Mouse (Mus musculus) MEL (cell line): ENCODE results near the gene Elovl3.

Source experiments
- BHLHE40 ChIP-seq: IDR thresholded peaks from 2 replicates; pipeline ENCODE4 v1.6.1; 2012; ENCODE audit warnings: low read depth, mild to moderate bottlenecking, inconsistent platforms, low read length, improper control_type of control experiment, borderline replicate concordance
- CTCF ChIP-seq, 3 experiments: IDR thresholded peaks in 2 of 3; conservative IDR thresholded peaks in 1 of 3; 2 replicates each; pipeline ENCODE4 v1.5.1; 2011 to 2012; ENCODE audit warnings: low read length in 3 of 3, low read depth in 2 of 3, mild to moderate bottlenecking in 2 of 3, improper control_type of control experiment in 1 of 3, inconsistent platforms in 1 of 3, mixed read lengths in 1 of 3, moderate library complexity in 1 of 3; ENCODE audit not compliant: control insufficient read depth in 1 of 3, insufficient read depth in 1 of 3, poor library complexity in 1 of 3, severe bottlenecking in 1 of 3
- EP300 ChIP-seq, 2 experiments: IDR thresholded peaks; 2 replicates each; pipeline ENCODE4 v1.6.1; 2011; ENCODE audit warnings: improper control_type of control experiment in 2 of 2, low read length in 2 of 2, low read depth in 1 of 2, mild to moderate bottlenecking in 1 of 2
- MAFK ChIP-seq: IDR thresholded peaks from 2 replicates; pipeline ENCODE4 v1.6.1; 2011; ENCODE audit warnings: low read depth, mild to moderate bottlenecking, low read length, improper control_type of control experiment, borderline replicate concordance
- MAX ChIP-seq: IDR thresholded peaks from 2 replicates; pipeline ENCODE4 v1.6.1; 2011; ENCODE audit warnings: low read length, improper control_type of control experiment
- MEF2A ChIP-seq: IDR thresholded peaks from 2 replicates; pipeline ENCODE4 v1.6.1; 2014; ENCODE audit warnings: low read depth, mild to moderate bottlenecking, inconsistent platforms, low read length, improper control_type of control experiment; ENCODE audit not compliant: poor library complexity, insufficient replicate concordance, severe bottlenecking; ENCODE audit errors: extremely low read depth
- NRF1 ChIP-seq: IDR thresholded peaks from 2 replicates; pipeline ENCODE4 v1.6.1; 2014; ENCODE audit warnings: low read depth, mild to moderate bottlenecking, inconsistent platforms, low read length, improper control_type of control experiment, moderate library complexity; ENCODE audit not compliant: poor library complexity, insufficient read depth, severe bottlenecking
- POLR2A ChIP-seq, 2 experiments: IDR thresholded peaks; 2 replicates each; pipeline ENCODE4 v1.6.1; 2011 to 2012; ENCODE audit warnings: low read length in 2 of 2, mild to moderate bottlenecking in 2 of 2, control low read depth in 1 of 2, improper control_type of control experiment in 1 of 2, low read depth in 1 of 2, moderate library complexity in 1 of 2; ENCODE audit not compliant: control insufficient read depth in 1 of 2, insufficient read depth in 1 of 2, poor library complexity in 1 of 2
- RCOR1 ChIP-seq: IDR thresholded peaks from 2 replicates; pipeline ENCODE4 v1.6.1; 2012; ENCODE audit warnings: low read depth, mild to moderate bottlenecking, inconsistent platforms, low read length, improper control_type of control experiment
- SIN3A ChIP-seq: IDR thresholded peaks from 2 replicates; pipeline ENCODE4 v1.6.1; 2012; ENCODE audit warnings: low read length, improper control_type of control experiment, inconsistent platforms
- SMC3 ChIP-seq: IDR thresholded peaks from 2 replicates; pipeline ENCODE4 v1.6.1; 2011; ENCODE audit warnings: low read depth, low read length, improper control_type of control experiment
- USF1 ChIP-seq: IDR thresholded peaks from 2 replicates; pipeline ENCODE4 v1.6.1; 2014; ENCODE audit warnings: low read depth, mild to moderate bottlenecking, inconsistent platforms, low read length, improper control_type of control experiment, moderate library complexity
- USF2 ChIP-seq, 2 experiments: IDR thresholded peaks; 2 replicates each; pipeline ENCODE4 v1.6.1; 2011 to 2012; ENCODE audit warnings: improper control_type of control experiment in 2 of 2, low read length in 2 of 2, borderline replicate concordance in 1 of 2, inconsistent platforms in 1 of 2, low read depth in 1 of 2, mild to moderate bottlenecking in 1 of 2; ENCODE audit not compliant: insufficient read depth in 1 of 2
- ZC3H11A ChIP-seq: IDR thresholded peaks from 2 replicates; pipeline ENCODE4 v1.6.1; 2012; ENCODE audit warnings: low read depth, mild to moderate bottlenecking, inconsistent platforms, low read length, improper control_type of control experiment

DNA sequence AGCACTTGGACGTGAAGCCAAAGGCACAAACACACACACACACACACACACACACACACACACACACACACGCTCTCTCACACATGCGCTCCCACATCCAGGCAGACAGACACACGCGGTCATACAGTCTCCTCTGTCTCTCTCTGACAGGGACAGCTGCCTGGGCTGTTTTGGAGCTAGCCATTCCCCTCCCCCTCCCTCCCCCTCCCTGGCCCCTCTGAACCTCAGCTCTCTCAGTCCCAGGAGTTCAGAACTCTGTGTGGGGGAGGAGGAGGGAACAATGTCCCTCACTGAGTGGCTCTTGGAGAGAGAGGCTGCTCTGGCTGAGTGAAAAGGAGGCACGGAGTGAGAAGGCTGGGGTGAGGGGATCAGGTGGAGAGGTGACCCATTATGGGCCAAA is 9.4 kb downstream of the Elovl3 start:
- no peak for TF ChIP-seq EP300 (IDR thresholded peaks at IDR 0.05; ENCODE audit: low read depth in 1 of 2, low read length in 2 of 2)
- no peak for TF ChIP-seq NRF1
- no peak for TF ChIP-seq POLR2A (IDR thresholded peaks at IDR 0.05; ENCODE audit: control insufficient read depth in 1 of 2, insufficient read depth in 1 of 2, low read depth in 1 of 2, low read length in 2 of 2, poor library complexity in 1 of 2)
- no peak for TF ChIP-seq CTCF (IDR thresholded peaks at IDR 0.05 in 2 of 3, conservative IDR thresholded peaks at IDR 0.05 in 1 of 3; ENCODE audit: control insufficient read depth in 1 of 3, insufficient read depth in 1 of 3, low read depth in 2 of 3, low read length in 3 of 3, poor library complexity in 1 of 3, severe bottlenecking in 1 of 3)
- no peak for TF ChIP-seq USF1
- no peak for TF ChIP-seq ZC3H11A
- no peak for TF ChIP-seq MEF2A
- no peak for TF ChIP-seq RCOR1
- no peak for TF ChIP-seq SMC3
- TF ChIP-seq MAFK: no peak
- no peak for TF ChIP-seq SIN3A
- TF ChIP-seq USF2 (IDR thresholded peaks at IDR 0.05; ENCODE audit: borderline replicate concordance in 1 of 2, insufficient read depth in 1 of 2, low read depth in 1 of 2, low read length in 2 of 2): no peak
- no peak for TF ChIP-seq BHLHE40
- no peak for TF ChIP-seq MAX
